Mouse (Mus musculus): Measurements from ENCODE around the gene Spem1. TPM values are rescaled to one million over a fixed set of nuclear protein-coding genes. Genes with fewer than 3 reads are reported as not detected.

Gene Spem1
- polyA plus RNA-seq, 1 experiment from 2014 or later = not detected

DNA sequence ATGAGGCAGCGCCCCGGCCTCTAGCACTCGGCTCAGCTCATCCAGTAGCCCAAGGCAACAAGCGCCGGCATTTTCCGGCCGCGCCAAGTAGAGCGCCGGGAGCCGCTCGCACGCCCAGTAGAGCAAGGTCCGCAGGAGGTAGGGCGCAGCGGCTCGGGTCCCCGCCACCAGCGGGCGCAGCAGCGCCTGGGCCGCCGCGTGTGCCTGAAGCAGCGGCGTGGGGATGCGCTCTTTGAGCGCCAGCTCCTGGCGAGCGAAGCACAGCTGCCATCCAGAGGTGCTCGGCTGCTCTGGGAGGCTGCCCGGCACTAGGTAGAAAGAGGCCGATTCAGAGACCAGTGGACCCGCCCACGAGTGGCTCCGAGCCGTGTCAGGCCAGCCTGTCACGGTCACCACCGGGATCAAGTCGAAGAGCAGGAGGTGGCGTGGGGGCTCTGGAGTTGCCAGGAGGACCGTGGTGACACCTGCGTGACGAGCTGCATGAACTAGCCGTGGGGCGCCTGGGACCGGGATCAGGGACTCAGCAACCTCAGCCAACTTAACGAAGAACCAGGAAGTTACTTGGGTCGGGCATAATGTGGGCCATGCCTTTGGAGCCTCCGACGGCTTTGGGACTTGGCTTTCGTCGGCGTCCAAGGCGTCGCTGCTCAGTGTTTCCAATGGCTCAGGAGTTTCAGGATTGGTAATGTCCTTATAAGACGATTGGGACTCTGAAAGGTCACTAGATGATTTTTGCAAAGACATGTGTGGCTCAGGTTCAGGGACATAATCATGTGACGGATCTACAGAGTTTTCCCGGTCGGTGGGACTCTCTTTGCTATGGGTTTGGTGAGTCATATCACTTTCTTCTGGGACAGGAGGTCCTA lies 18.0 kb downstream of the Spem1 start:
- Histone ChIP-seq H3K27ac (ENCODE audit: low read length) (no peak overlapping the region), H3K9me3 (ENCODE audit: low read length) (no peaks in the 10 kb centered on the region), H3K4me1 (ENCODE audit: insufficient read depth, low read depth, low read length) (peaks cover 35% of the 10 kb centered on the region; the same call in 1 of the 2 replicates), H3K9ac (replicated peaks; ENCODE audit: low read depth) (0 out of 2 replicates have a peak overlapping the region, but pooled peaks have one; percentile 12), H3K36me3 (ENCODE audit: insufficient read depth, low read length) (no peaks in the 10 kb centered on the region), H3K27me3 (replicated peaks; ENCODE audit: insufficient read depth, low read length) (0 out of 2 replicates have a peak, but pooled peaks cover 6% of the 10 kb centered on the region), H3K4me3 (ENCODE audit: low read depth, low read length) (peak overlapping the region; percentile 53), H3K4me2 (replicated peaks; ENCODE audit: low read depth, low read length) (peak overlapping the region; percentile 86)
- peak; percentile 76 for ATAC-seq
- TF ChIP-seq EP300 (IDR thresholded peaks at IDR 0.05) (no peak), CTCF (IDR thresholded peaks at IDR 0.05) (peak; percentile 87)
- peak; percentile 85 for DNase-seq (ENCODE audit: low spot score)
- 2% methylated on average over 60 of the region's 60 CpGs for WGBS

DNA sequence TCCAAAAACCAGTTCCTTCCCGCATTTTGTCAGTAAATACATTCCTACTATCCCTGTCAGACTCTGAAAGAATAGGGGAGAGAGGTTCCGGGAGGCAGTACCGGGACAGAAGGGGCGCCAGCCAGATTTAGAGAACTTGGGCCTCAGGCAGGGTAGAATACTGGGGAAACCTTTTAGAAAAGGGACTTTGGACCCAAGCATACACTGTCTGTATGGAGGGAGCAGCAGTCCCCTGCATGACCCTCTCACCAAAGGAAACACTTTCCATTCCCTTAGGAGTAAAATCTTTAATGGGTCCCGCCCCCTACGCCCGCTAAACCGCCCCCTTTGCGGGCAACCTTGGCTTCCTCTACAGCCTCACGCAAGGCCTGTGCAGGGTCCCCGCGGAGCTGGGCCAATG lies 18.7 kb downstream of the Spem1 start:
- no peaks in the 10 kb centered on the region for H3K9me3 ChIP-seq (ENCODE audit: low read length)
- peak overlapping the region; percentile 86 for H3K4me2 ChIP-seq (replicated peaks; ENCODE audit: low read depth, low read length)
- peaks cover 35% of the 10 kb centered on the region; the same call in 1 of the 2 replicates for H3K4me1 ChIP-seq (ENCODE audit: insufficient read depth, low read depth, low read length)
- no peak for DNase-seq (ENCODE audit: low spot score)
- no peaks in the 10 kb centered on the region for H3K36me3 ChIP-seq (ENCODE audit: insufficient read depth, low read length)
- H3K27me3 ChIP-seq (replicated peaks; ENCODE audit: insufficient read depth, low read length) = 0 out of 2 replicates have a peak, but pooled peaks cover 6% of the 10 kb centered on the region
- H3K27ac ChIP-seq (ENCODE audit: low read length) = no peak overlapping the region
- peak; percentile 6 for ATAC-seq
- H3K9ac ChIP-seq (replicated peaks; ENCODE audit: low read depth) = 0 out of 2 replicates have a peak overlapping the region, but pooled peaks have one; percentile 12
- peak overlapping the region; percentile 53 for H3K4me3 ChIP-seq (ENCODE audit: low read depth, low read length)
- no peak for TF ChIP-seq EP300 (IDR thresholded peaks at IDR 0.05)
- TF ChIP-seq CTCF (IDR thresholded peaks at IDR 0.05) = no peak
- WGBS = 3% methylated on average over 12 of the region's 12 CpGs

DNA sequence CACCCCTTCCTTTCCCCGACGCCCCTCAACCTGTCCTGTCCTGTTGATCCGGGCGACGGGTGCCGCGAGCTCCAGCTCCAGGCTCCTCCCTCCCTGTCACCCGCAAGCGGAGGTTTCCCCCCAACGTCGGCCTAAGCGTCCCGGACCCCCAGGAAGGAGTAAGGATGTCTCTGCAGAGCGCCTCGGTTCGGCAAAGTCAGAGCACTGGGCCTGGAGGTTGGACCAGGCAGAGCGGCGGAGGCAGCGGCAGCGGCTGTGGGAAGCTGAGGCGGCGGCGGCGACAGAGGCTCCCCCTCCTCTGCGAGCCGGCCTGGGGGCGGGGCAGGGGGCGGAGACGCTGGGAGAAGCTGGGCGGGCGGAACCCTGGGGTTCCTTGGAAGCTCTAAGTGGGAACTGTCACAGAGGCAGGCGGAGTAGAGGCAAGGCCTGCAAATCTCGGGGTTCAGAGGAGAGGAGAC lies 19.3 kb downstream of the Spem1 start:
- H3K9me3 ChIP-seq (ENCODE audit: low read length) = no peaks in the 10 kb centered on the region
- TF ChIP-seq EP300 (IDR thresholded peaks at IDR 0.05) (no peak), CTCF (IDR thresholded peaks at IDR 0.05) (no peak)
- DNase-seq (ENCODE audit: low spot score) (peak; percentile 89), ATAC-seq (peak; percentile 64)
- peaks cover 35% of the 10 kb centered on the region; the same call in 1 of the 2 replicates for H3K4me1 ChIP-seq (ENCODE audit: insufficient read depth, low read depth, low read length)
- H3K4me2 ChIP-seq (replicated peaks; ENCODE audit: low read depth, low read length) = peak overlapping the region; percentile 86
- H3K9ac ChIP-seq (replicated peaks; ENCODE audit: low read depth) = peak overlapping the region; percentile 21
- no peaks in the 10 kb centered on the region for H3K36me3 ChIP-seq (ENCODE audit: insufficient read depth, low read length)
- H3K27ac ChIP-seq (ENCODE audit: low read length) = no peak overlapping the region
- 0 out of 2 replicates have a peak, but pooled peaks cover 6% of the 10 kb centered on the region for H3K27me3 ChIP-seq (replicated peaks; ENCODE audit: insufficient read depth, low read length)
- peak overlapping the region; percentile 53 for H3K4me3 ChIP-seq (ENCODE audit: low read depth, low read length)
- 3% methylated on average over 29 of the region's 33 CpGs for WGBS

DNA sequence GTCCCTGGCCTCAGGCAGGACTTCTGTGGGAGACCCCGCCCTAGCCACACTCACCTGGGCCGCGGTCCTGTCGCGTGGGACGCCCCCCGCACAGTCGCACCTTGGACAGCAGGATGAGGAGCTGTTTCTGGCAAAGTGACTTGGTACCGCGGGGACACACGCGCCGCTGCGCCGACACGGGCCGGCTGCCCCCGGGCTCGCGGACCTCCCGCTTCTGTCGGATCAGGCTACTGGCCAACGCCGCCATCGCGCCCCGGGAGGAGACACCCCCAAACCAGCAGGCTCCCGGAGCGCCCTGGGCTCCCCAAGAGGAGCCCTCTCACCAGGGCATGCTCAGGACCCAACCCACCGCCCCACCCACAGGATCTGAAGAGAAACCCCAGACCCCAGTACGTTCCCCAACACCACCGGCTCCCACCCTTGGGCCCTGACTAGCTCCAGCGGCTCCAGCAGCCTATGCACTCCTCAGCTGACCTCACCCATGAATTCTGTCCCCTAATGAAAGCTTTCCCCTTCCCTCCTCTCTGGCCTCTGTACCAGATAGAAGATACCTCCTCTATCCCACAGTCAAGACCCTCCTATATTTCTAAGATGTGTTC lies 20.5 kb downstream of the Spem1 start, which contains the start of gene Fgf11:
Gene Fgf11, minus strand, starts transcription at position 479 of the 599 bp plus-strand sequence.
- Histone ChIP-seq H3K9ac (replicated peaks; ENCODE audit: low read depth) (peak within 1 kb of the TSS; percentile 32), H3K9me3 (ENCODE audit: low read length) (no peaks in the 10 kb centered on the region), H3K36me3 (ENCODE audit: insufficient read depth, low read length) (no peaks in the 10 kb centered on the region), H3K4me3 (ENCODE audit: low read depth, low read length) (peak within 1 kb of the TSS; percentile 53), H3K27me3 (replicated peaks; ENCODE audit: insufficient read depth, low read length) (0 out of 2 replicates have a peak, but pooled peaks cover 6% of the 10 kb centered on the region), H3K4me1 (ENCODE audit: insufficient read depth, low read depth, low read length) (peaks cover 35% of the 10 kb centered on the region; the same call in 1 of the 2 replicates), H3K4me2 (replicated peaks; ENCODE audit: low read depth, low read length) (peak within 1 kb of the TSS; percentile 86), H3K27ac (ENCODE audit: low read length) (no peak within 1 kb of the TSS)
- WGBS = 1% methylated on average over 24 of the region's 33 CpGs
- DNase-seq (ENCODE audit: low spot score) (peak; percentile 8), ATAC-seq (no peak)
- TF ChIP-seq EP300 (IDR thresholded peaks at IDR 0.05) (no peak), CTCF (IDR thresholded peaks at IDR 0.05) (no peak)

DNA sequence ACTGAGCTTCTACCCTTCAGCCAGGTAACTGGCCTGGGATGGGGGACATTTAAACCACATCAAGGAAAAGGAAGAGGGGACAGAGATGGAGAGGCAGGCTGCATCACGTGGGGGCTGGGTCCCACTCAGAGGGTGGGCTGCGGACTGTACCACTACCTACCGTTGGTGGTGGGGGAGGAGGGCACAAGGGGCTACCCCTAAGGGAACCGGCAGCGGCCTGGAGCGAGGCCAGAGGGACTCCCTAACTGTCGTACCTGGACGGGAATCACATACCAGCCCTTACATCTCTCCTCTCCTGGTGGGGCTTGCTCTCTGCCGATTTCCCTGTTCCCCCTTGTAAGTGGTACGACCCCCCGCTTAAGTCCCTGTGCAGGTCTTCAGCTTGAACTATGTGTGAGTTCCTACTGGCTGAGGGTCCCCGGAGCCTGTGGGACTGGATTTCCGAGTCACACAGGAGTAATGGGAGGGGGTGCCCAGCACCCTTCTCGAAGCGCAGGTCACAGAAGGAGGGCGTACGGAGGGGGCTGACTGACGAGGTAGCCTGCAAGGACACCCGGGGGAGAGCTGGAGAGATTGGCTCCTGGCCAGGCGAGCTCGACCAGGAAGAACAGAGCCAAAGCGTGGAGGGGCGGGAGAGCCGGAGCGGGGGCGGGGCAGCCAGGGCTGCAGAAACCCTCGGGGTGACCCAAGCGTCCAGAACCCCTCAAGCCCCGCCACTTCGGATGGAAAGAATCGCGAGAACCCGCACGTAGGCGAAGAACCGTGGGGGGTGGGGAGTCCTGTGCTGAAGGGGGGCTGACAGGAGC lies 21.4 kb downstream of the Spem1 start:
- Histone ChIP-seq H3K9me3 (ENCODE audit: low read length) (no peaks in the 10 kb centered on the region), H3K4me3 (ENCODE audit: low read depth, low read length) (peak overlapping the region; percentile 53), H3K27me3 (replicated peaks; ENCODE audit: insufficient read depth, low read length) (0 out of 2 replicates have a peak, but pooled peaks cover 6% of the 10 kb centered on the region), H3K36me3 (ENCODE audit: insufficient read depth, low read length) (no peaks in the 10 kb centered on the region), H3K4me2 (replicated peaks; ENCODE audit: low read depth, low read length) (peak overlapping the region; percentile 86), H3K9ac (replicated peaks; ENCODE audit: low read depth) (peak overlapping the region; percentile 32; the same call in 1 of the 2 replicates), H3K4me1 (ENCODE audit: insufficient read depth, low read depth, low read length) (peaks cover 38% of the 10 kb centered on the region; the same call in 1 of the 2 replicates), H3K27ac (ENCODE audit: low read length) (no peak overlapping the region)
- whole genome bisulfite sequencing = 1% methylated on average over 36 of the region's 36 CpGs
- TF ChIP-seq CTCF (IDR thresholded peaks at IDR 0.05) = no peak
- TF ChIP-seq EP300 (IDR thresholded peaks at IDR 0.05) = no peak
- peak; percentile 79 for DNase-seq (ENCODE audit: low spot score)
- peak; percentile 14 for ATAC-seq
